ENCODE assay signal across 35 mouse cellular contexts in genomic region chr9:69718431-69718830, GRCm38 (mm10). TPM values are rescaled to one million over a fixed set of nuclear protein-coding genes. Genes with fewer than 3 reads are reported as not detected.
"Had no signal": no experiment of that assay in that cellular context is flagged by ENCODE, and none has a peak within 500 bp of the region (broad histone marks: within the 10 kb centered on the region; RNA-seq: fewer than 3 reads in every experiment).

No protein-coding gene starts in this region.

- ATAC-seq: hindbrain, embryonic 16.5 days; inflammation-experienced regulatory T-cells, adult 6 months; intestine, embryonic 15.5 days; intestine, postnatal 0 days; liver, embryonic 12.5 days had no signal

- H3K9ac ChIP-seq: heart, embryonic 12.5 days; hindbrain, embryonic 12.5 days; hindbrain, embryonic 14.5 days; intestine, embryonic 15.5 days; limb, embryonic 12.5 days; liver, embryonic 12.5 days; liver, embryonic 14.5 days had no signal

- H3K9me3 ChIP-seq: heart, embryonic 10.5 days; heart, embryonic 12.5 days; hindbrain, embryonic 10.5 days; hindbrain, embryonic 12.5 days; intestine, embryonic 15.5 days; limb, embryonic 10.5 days; limb, embryonic 12.5 days; liver, embryonic 12.5 days had no signal

- H3K4me2 ChIP-seq: heart, embryonic 12.5 days; hindbrain, embryonic 12.5 days; hindbrain, embryonic 14.5 days; intestine, embryonic 15.5 days; limb, embryonic 12.5 days; liver, embryonic 12.5 days had no signal

- DNase-seq: gastrocnemius, adult 2 months; gastrocnemius, postnatal 10 days; gastrocnemius, postnatal 25 days; heart, postnatal 4 days; kidney, adult 18-20 months; kidney, adult 8-10 months; kidney, postnatal 10 days; kidney, postnatal 25 days; kidney, postnatal 4 days; liver had no signal

- H3K27ac ChIP-seq: gastrocnemius, adult 2 months; hindbrain, embryonic 10.5 days; hindbrain, embryonic 12.5 days; hindbrain, embryonic 14.5 days; intestine, embryonic 15.5 days; layer of hippocampus, adult 2 months; left cerebral cortex, adult 2 months; limb, embryonic 10.5 days; limb, embryonic 12.5 days; liver, embryonic 12.5 days; liver, embryonic 14.5 days had no signal

- H3K4me3 ChIP-seq: gastrocnemius, adult 2 months; heart, embryonic 10.5 days; heart, embryonic 12.5 days; hindbrain, embryonic 10.5 days; hindbrain, embryonic 12.5 days; intestine, embryonic 15.5 days; layer of hippocampus, adult 2 months; left cerebral cortex, adult 2 months; limb, embryonic 10.5 days; limb, embryonic 12.5 days; liver, embryonic 12.5 days had no signal

- H3K36me3 ChIP-seq: heart, embryonic 10.5 days; heart, embryonic 12.5 days; hindbrain, embryonic 10.5 days; hindbrain, embryonic 12.5 days; intestine, embryonic 15.5 days; limb, embryonic 10.5 days; limb, embryonic 12.5 days; liver, embryonic 12.5 days had no signal

- H3K27me3 ChIP-seq: heart, embryonic 12.5 days; hindbrain, embryonic 12.5 days; intestine, embryonic 15.5 days; liver, embryonic 12.5 days had no signal

RNA-seq across cellular contexts. Expression of gene Foxb1, which starts 42.3 kb away (rescaled TPM):
- total RNA-seq: gastrocnemius, adult 2 months; gastrocnemius, postnatal 10 days; gastrocnemius, postnatal 25 days; gastrocnemius, postnatal 4 days; granulocyte monocyte progenitor cell, adult 5-6 weeks; heart, adult 8-10 months; heart, postnatal 10 days; heart, postnatal 25 days; heart, postnatal 4 days; layer of hippocampus, adult 2 months; layer of hippocampus, postnatal 25 days; left cerebral cortex, adult 2 months; left cerebral cortex, postnatal 14 days; left cerebral cortex, postnatal 36 days had no signal
- polyA plus RNA-seq: heart, embryonic 10.5 days; heart, embryonic 12.5 days; heart, embryonic 14.5 days; heart, embryonic 16.5 days; inflammation-experienced regulatory T-cells, adult 6 months; intestine, embryonic 15.5 days; intestine, postnatal 0 days; limb, embryonic 12.5 days; liver, embryonic 12.5 days; liver, embryonic 14.5 days had no signal
